Mouse (Mus musculus) CD8-positive naive resting alpha-beta T cell, adult 57 days (primary cell): ENCODE results near the gene Tmem114. TPM values are rescaled to one million over a fixed set of nuclear protein-coding genes. Genes with fewer than 3 reads are reported as not detected.

Experiments used
- total RNA-seq: library from RNA; stranded (reverse); gene quantifications from one replicate; pipeline ENCODE4 v1.2.4, GENCODE M21; 2023

Tmem114 gene
- total RNA-seq: not detected

DNA sequence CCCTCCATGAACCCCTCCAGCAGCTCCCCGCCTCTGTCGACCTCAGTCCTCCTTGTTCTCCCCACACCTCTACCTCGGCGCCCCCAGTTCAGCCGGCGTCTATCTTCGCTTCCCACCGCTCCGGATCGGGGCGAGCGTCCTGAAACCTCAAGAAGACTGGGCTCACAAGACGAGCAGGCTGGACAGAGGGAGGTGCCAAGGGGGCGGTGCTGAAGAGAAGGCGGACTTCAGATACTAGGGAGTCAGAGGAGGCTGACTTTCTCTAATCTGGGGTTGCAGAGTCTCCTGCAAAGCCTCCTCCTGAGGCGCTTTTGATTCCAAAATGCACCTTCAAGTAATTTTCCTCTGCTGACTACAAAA, at the start of gene Tmem114:
Tmem114 (minus strand) TSS at position 166 of the 360 bp plus-strand sequence.

DNA sequence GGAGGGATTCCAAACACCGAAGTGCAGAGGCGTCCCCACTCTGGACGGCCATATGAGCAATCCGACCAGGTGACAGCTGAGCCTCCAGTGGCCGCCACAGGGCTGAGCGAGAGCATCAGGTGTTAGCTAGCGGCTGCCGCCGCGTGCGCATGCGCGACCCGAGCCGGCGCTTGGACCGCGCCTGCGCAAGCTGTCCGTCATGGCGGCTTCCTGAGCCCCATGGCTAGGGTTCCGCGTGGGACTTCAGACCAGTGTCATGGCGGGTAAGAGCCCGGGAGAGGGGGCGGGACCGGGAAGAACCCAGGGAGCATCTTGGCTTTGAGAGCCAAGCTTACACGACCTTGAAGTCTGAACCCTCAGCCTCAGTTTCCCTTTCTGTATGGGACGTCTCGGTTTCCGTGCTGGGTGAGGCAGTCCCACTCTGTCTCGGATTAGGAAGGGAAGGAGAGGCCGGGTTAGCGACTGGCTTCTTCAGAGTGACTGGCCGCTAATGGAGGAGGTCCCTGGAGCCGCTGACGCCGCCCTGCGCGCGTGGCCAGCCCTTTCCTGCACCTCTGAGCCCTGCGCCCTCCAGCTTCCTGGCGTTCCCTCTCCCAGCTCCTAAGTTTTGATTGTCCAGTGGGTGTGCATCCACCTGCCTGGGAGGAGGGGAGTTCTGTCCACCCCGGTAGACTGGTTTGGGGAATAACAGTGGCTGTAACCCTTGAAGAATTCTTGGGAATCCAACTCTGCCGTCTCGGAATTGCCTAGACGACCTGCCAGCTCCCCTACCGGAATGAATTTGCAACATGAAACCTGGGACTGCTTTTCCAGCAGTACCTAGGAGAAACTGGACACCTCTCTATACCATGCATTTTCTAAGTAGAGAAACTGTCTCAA, 45.9 kb upstream of the Tmem114 start, which contains the start of gene Mettl22:
Mettl22 (plus strand) TSS at position 186 of the 879 bp plus-strand sequence.

Other genes starting within 250 kb of the Tmem114 start
- 33.3 TPM for gene Mettl22, start 45.7 kb upstream of the Tmem114 start, total RNA-seq
- gene Abat, start 88.3 kb upstream of the Tmem114 start, total RNA-seq: 0.12 TPM
- gene Pmm2, start 212.5 kb upstream of the Tmem114 start, total RNA-seq: 121 TPM
- 16.1 TPM for gene Tmem186, start 212.6 kb upstream of the Tmem114 start, total RNA-seq
- 12.0 TPM for gene Carhsp1, start 247.0 kb upstream of the Tmem114 start, total RNA-seq